Mouse (Mus musculus): ENCODE results near the gene St7l. TPM values are rescaled to one million over a fixed set of nuclear protein-coding genes. Genes with fewer than 3 reads are reported as not detected.
"Not testable (repeated sequence)": the region's sequence is repeated elsewhere in the genome, so short reads cannot be mapped to it uniquely, and the experiment has no call there.

The St7l gene
- polyA plus RNA-seq, 1 experiment from 2014 or later = 40.1 TPM

- Histone ChIP-seq H3K9me3 (ENCODE audit: control insufficient read depth, low read length) (no peaks in the 10 kb centered on the region), H3K9ac (replicated peaks; ENCODE audit: low read length) (peak overlapping the region; percentile 80), H3K36me3 (ENCODE audit: control insufficient read depth, insufficient read depth, low read length) (peaks cover 10% of the 10 kb centered on the region), H3K4me1 (ENCODE audit: control insufficient read depth, insufficient read depth, low read length) (peaks cover 25% of the 10 kb centered on the region), H3K4me3 (replicated peaks; ENCODE audit: low read depth, low read length) (peak overlapping the region; percentile 64), H3K27me3 (ENCODE audit: control insufficient read depth, insufficient read depth, low read length) (no peaks in the 10 kb centered on the region), H3K4me2 (ENCODE audit: low read length) (peak overlapping the region; percentile 83), H3K27ac (replicated peaks; ENCODE audit: low read depth, low read length) (peak overlapping the region; percentile 94)
- WGBS = 2% methylated on average over 12 of the region's 12 CpGs
- 0 out of 2 replicates have a peak, but pooled peaks have one; percentile 6 for ATAC-seq (ENCODE audit: low FRiP score, low TSS enrichment)
- peak; percentile 55 for DNase-seq
Observed at GRCm38 (mm10) chr3:104865341-104865788, 1.6 kb downstream of the St7l start.

GRCm38 (mm10) chr3:104866674-104867073 lies 2.9 kb downstream of the St7l start:
- H3K27me3 ChIP-seq (ENCODE audit: control insufficient read depth, insufficient read depth, low read length); ATAC-seq (ENCODE audit: low FRiP score, low TSS enrichment); DNase-seq; H3K9me3 ChIP-seq (ENCODE audit: control insufficient read depth, low read length); H3K27ac ChIP-seq (replicated peaks; ENCODE audit: low read depth, low read length); H3K9ac ChIP-seq (replicated peaks; ENCODE audit: low read length): not testable (repeated sequence)
- H3K4me3 ChIP-seq (replicated peaks; ENCODE audit: low read depth, low read length) = peak overlapping the region; percentile 8; the same call in 1 of the 2 replicates
- H3K4me2 ChIP-seq (ENCODE audit: low read length) = peak overlapping the region; percentile 83; the same call in 1 of the 2 replicates
- peaks cover 23% of the 10 kb centered on the region for H3K36me3 ChIP-seq (ENCODE audit: control insufficient read depth, insufficient read depth, low read length)
- peaks cover 20% of the 10 kb centered on the region for H3K4me1 ChIP-seq (ENCODE audit: control insufficient read depth, insufficient read depth, low read length)

GRCm38 (mm10) chr3:104869611-104870010 lies 5.8 kb downstream of the St7l start:
- no peak overlapping the region for H3K27ac ChIP-seq (replicated peaks; ENCODE audit: low read depth, low read length)
- no peaks in the 10 kb centered on the region for H3K27me3 ChIP-seq (ENCODE audit: control insufficient read depth, insufficient read depth, low read length)
- no peak overlapping the region for H3K4me3 ChIP-seq (replicated peaks; ENCODE audit: low read depth, low read length)
- DNase-seq (peak; percentile 7), ATAC-seq (ENCODE audit: low FRiP score, low TSS enrichment) (no peak)
- H3K36me3 ChIP-seq (ENCODE audit: control insufficient read depth, insufficient read depth, low read length) = peaks cover 50% of the 10 kb centered on the region
- H3K9me3 ChIP-seq (ENCODE audit: control insufficient read depth, low read length) = no peaks in the 10 kb centered on the region
- peaks cover 7% of the 10 kb centered on the region for H3K4me1 ChIP-seq (ENCODE audit: control insufficient read depth, insufficient read depth, low read length)
- no peak overlapping the region for H3K4me2 ChIP-seq (ENCODE audit: low read length)
- no peak overlapping the region for H3K9ac ChIP-seq (replicated peaks; ENCODE audit: low read length)

- H3K27ac ChIP-seq (replicated peaks; ENCODE audit: low read depth, low read length) = no peak overlapping the region
- no peaks in the 10 kb centered on the region for H3K4me1 ChIP-seq (ENCODE audit: control insufficient read depth, insufficient read depth, low read length)
- no peak for ATAC-seq (ENCODE audit: low FRiP score, low TSS enrichment)
- H3K36me3 ChIP-seq (ENCODE audit: control insufficient read depth, insufficient read depth, low read length) = peaks cover 46% of the 10 kb centered on the region
- WGBS = 87% methylated on average over 3 of the region's 3 CpGs
- no peaks in the 10 kb centered on the region for H3K9me3 ChIP-seq (ENCODE audit: control insufficient read depth, low read length)
- no peak overlapping the region for H3K4me3 ChIP-seq (replicated peaks; ENCODE audit: low read depth, low read length)
- H3K4me2 ChIP-seq (ENCODE audit: low read length) = no peak overlapping the region
- no peak overlapping the region for H3K9ac ChIP-seq (replicated peaks; ENCODE audit: low read length)
- no peak for DNase-seq
- H3K27me3 ChIP-seq (ENCODE audit: control insufficient read depth, insufficient read depth, low read length) = no peaks in the 10 kb centered on the region
Observed at GRCm38 (mm10) chr3:104888585-104888984, 24.8 kb downstream of the St7l start.

GRCm38 (mm10) chr3:104896141-104896540 lies 32.3 kb downstream of the St7l start:
- no peak overlapping the region for H3K4me2 ChIP-seq (ENCODE audit: low read length)
- H3K4me1 ChIP-seq (ENCODE audit: control insufficient read depth, insufficient read depth, low read length) = no peaks in the 10 kb centered on the region
- DNase-seq (no peak), ATAC-seq (ENCODE audit: low FRiP score, low TSS enrichment) (no peak)
- H3K27ac ChIP-seq (replicated peaks; ENCODE audit: low read depth, low read length) = no peak overlapping the region
- WGBS = 93% methylated on average over 3 of the region's 3 CpGs
- H3K9ac ChIP-seq (replicated peaks; ENCODE audit: low read length) = no peak overlapping the region
- no peak overlapping the region for H3K4me3 ChIP-seq (replicated peaks; ENCODE audit: low read depth, low read length)
- H3K9me3 ChIP-seq (ENCODE audit: control insufficient read depth, low read length) = no peaks in the 10 kb centered on the region
- no peaks in the 10 kb centered on the region for H3K27me3 ChIP-seq (ENCODE audit: control insufficient read depth, insufficient read depth, low read length)
- peaks cover 61% of the 10 kb centered on the region for H3K36me3 ChIP-seq (ENCODE audit: control insufficient read depth, insufficient read depth, low read length)

GRCm38 (mm10) chr3:104901154-104901553 lies 37.3 kb downstream of the St7l start:
- WGBS = 96% methylated on average over 4 of the region's 4 CpGs
- Histone ChIP-seq H3K27ac (replicated peaks; ENCODE audit: low read depth, low read length) (no peak overlapping the region), H3K4me1 (ENCODE audit: control insufficient read depth, insufficient read depth, low read length) (no peaks in the 10 kb centered on the region), H3K9me3 (ENCODE audit: control insufficient read depth, low read length) (no peaks in the 10 kb centered on the region), H3K4me2 (ENCODE audit: low read length) (no peak overlapping the region), H3K27me3 (ENCODE audit: control insufficient read depth, insufficient read depth, low read length) (no peaks in the 10 kb centered on the region), H3K9ac (replicated peaks; ENCODE audit: low read length) (no peak overlapping the region), H3K36me3 (ENCODE audit: control insufficient read depth, insufficient read depth, low read length) (peaks cover 42% of the 10 kb centered on the region), H3K4me3 (replicated peaks; ENCODE audit: low read depth, low read length) (no peak overlapping the region)
- DNase-seq (no peak), ATAC-seq (ENCODE audit: low FRiP score, low TSS enrichment) (no peak)

- ATAC-seq (ENCODE audit: low FRiP score, low TSS enrichment) (no peak), DNase-seq (no peak)
- Histone ChIP-seq H3K27ac (replicated peaks; ENCODE audit: low read depth, low read length) (no peak overlapping the region), H3K27me3 (ENCODE audit: control insufficient read depth, insufficient read depth, low read length) (no peaks in the 10 kb centered on the region), H3K4me3 (replicated peaks; ENCODE audit: low read depth, low read length) (no peak overlapping the region), H3K4me1 (ENCODE audit: control insufficient read depth, insufficient read depth, low read length) (no peaks in the 10 kb centered on the region), H3K9ac (replicated peaks; ENCODE audit: low read length) (no peak overlapping the region), H3K36me3 (ENCODE audit: control insufficient read depth, insufficient read depth, low read length) (peaks cover 14% of the 10 kb centered on the region), H3K9me3 (ENCODE audit: control insufficient read depth, low read length) (no peaks in the 10 kb centered on the region), H3K4me2 (ENCODE audit: low read length) (no peak overlapping the region)
- 98% methylated on average over 4 of the region's 4 CpGs for WGBS
Observed at GRCm38 (mm10) chr3:104905389-104905788, 41.6 kb downstream of the St7l start.

- Histone ChIP-seq H3K4me1 (ENCODE audit: control insufficient read depth, insufficient read depth, low read length) (no peaks in the 10 kb centered on the region), H3K36me3 (ENCODE audit: control insufficient read depth, insufficient read depth, low read length) (peaks cover 17% of the 10 kb centered on the region), H3K4me3 (replicated peaks; ENCODE audit: low read depth, low read length) (no peak overlapping the region), H3K9me3 (ENCODE audit: control insufficient read depth, low read length) (no peaks in the 10 kb centered on the region), H3K27me3 (ENCODE audit: control insufficient read depth, insufficient read depth, low read length) (no peaks in the 10 kb centered on the region), H3K9ac (replicated peaks; ENCODE audit: low read length) (no peak overlapping the region), H3K4me2 (ENCODE audit: low read length) (no peak overlapping the region), H3K27ac (replicated peaks; ENCODE audit: low read depth, low read length) (no peak overlapping the region)
- 86% methylated on average over 3 of the region's 3 CpGs for WGBS
- DNase-seq (no peak), ATAC-seq (ENCODE audit: low FRiP score, low TSS enrichment) (no peak)
Observed at GRCm38 (mm10) chr3:104906007-104906406, 42.2 kb downstream of the St7l start.

- DNase-seq (no peak), ATAC-seq (ENCODE audit: low FRiP score, low TSS enrichment) (no peak)
- Histone ChIP-seq H3K4me3 (replicated peaks; ENCODE audit: low read depth, low read length) (no peak overlapping the region), H3K9ac (replicated peaks; ENCODE audit: low read length) (no peak overlapping the region), H3K27ac (replicated peaks; ENCODE audit: low read depth, low read length) (no peak overlapping the region), H3K4me1 (ENCODE audit: control insufficient read depth, insufficient read depth, low read length) (no peaks in the 10 kb centered on the region), H3K27me3 (ENCODE audit: control insufficient read depth, insufficient read depth, low read length) (no peaks in the 10 kb centered on the region), H3K9me3 (ENCODE audit: control insufficient read depth, low read length) (no peaks in the 10 kb centered on the region), H3K4me2 (ENCODE audit: low read length) (no peak overlapping the region), H3K36me3 (ENCODE audit: control insufficient read depth, insufficient read depth, low read length) (peaks cover 14% of the 10 kb centered on the region)
- WGBS = 86% methylated on average over 6 of the region's 6 CpGs
Observed at GRCm38 (mm10) chr3:104909195-104909594, 45.4 kb downstream of the St7l start.

Data from midbrain, embryonic 14.5 days (tissue).